Mouse (Mus musculus): ENCODE measurements at regions not wholly inside any gene's neighbourhood (a gene's known extent, or its start where the extent isn't known, plus 50 kb on each side); places are given as distances from the start of the nearest gene placed in this dataset.

DNA sequence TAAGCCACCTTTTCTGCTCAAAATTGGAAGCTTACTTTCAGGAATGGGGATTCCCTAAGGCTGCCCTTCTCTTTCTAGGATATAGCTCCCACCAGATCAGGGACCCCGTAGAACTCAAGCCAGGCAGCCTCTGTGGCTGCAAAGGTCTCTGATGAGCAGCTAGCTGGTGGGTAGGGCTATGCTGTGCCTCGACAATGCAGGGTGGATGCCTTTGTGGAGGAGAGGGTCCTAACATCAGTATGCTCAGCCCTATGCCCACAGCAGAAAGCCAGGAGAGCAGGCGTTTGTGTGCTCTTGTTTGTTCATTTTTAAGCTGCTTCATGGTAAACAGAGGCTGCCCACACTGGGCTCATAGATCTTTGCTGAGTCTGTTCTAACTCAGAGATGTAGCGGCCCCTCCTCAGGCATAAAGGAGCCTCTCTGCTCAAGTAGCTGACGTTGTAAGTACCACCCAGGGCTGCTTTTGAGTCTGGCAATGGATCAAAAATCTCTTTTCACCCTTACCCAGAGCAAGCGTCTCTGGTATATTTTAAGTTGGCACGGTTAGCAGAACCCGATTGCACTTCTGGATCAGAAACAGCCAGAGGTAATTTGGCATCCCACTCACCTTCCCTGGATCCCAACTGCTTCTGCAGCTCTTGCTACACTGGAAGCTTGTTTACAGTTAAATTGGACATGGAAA is 136.0 kb upstream of the Tab2 start:
- no peak for DNase-seq
- Histone ChIP-seq H3K4me1 (ENCODE audit: insufficient read depth) (no peaks in the 10 kb centered on the region), H3K27ac (ENCODE audit: low read depth, low read length) (no peak overlapping the region), H3K9ac (no peak overlapping the region), H3K4me3 (ENCODE audit: low read depth, low read length) (no peak overlapping the region), H3K27me3 (ENCODE audit: insufficient read depth, low read length) (no peaks in the 10 kb centered on the region), H3K36me3 (ENCODE audit: insufficient read depth) (no peaks in the 10 kb centered on the region), H3K9me3 (ENCODE audit: low read length) (no peaks in the 10 kb centered on the region), H3K4me2 (ENCODE audit: low read depth) (no peak overlapping the region)
- no peak for TF ChIP-seq CTCF (IDR thresholded peaks at IDR 0.05; ENCODE audit: low read depth)
- 31% methylated on average over 8 of the region's 8 CpGs for WGBS
- ATAC-seq = peak; percentile 34; the same call in 1 of the 2 replicates

DNA sequence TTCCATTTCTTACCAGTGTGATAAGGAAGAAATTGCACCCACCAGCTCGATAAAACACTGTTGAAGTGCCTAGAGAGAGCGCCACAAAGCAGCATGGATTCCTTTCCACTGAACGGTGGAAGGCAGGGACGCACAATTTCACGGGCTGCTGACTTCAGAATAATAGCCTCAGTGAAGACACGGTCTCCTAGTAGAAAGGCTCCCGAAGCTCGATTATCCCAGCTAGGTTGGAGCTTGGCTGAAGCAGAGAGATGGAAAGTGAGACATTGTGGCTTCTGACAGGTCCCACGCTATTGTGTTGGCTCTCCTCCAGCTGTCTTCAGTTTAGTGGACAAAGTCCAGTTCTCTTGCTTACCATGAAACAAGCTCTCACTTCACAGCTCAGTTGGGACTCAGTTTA is 133.3 kb upstream of the Tab2 start:
- TF ChIP-seq CTCF (IDR thresholded peaks at IDR 0.05; ENCODE audit: low read depth) = no peak
- Histone ChIP-seq H3K4me1 (ENCODE audit: insufficient read depth) (no peaks in the 10 kb centered on the region), H3K27ac (ENCODE audit: low read depth, low read length) (no peak overlapping the region), H3K4me3 (ENCODE audit: low read depth, low read length) (no peak overlapping the region), H3K9ac (no peak overlapping the region), H3K27me3 (ENCODE audit: insufficient read depth, low read length) (no peaks in the 10 kb centered on the region), H3K36me3 (ENCODE audit: insufficient read depth) (no peaks in the 10 kb centered on the region), H3K9me3 (ENCODE audit: low read length) (no peaks in the 10 kb centered on the region), H3K4me2 (ENCODE audit: low read depth) (no peak overlapping the region)
- ATAC-seq (no peak), DNase-seq (peak; percentile 18)
- WGBS = 6% methylated on average over 9 of the region's 9 CpGs

DNA sequence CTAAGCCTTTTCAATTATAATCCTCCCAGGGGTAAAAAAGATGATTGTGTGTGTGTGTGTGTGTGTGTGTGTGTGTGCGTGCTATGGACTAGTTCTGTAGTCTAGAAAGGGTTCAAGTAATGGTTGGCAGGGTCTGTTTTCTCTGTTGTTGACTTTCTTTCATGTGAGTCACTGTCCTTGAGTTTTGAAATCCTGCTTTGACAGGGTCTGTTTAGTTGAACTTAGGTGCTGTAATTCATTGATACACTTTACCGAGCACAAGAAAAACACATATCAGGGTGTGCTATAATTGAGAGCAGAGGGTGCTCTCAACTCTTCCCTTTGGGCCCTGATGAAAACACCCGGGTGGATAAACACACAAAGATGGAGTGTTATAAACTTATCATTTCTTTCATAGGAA is 132.7 kb upstream of the Tab2 start:
- no peaks in the 10 kb centered on the region for H3K9me3 ChIP-seq (ENCODE audit: low read length)
- H3K9ac ChIP-seq = no peak overlapping the region
- TF ChIP-seq CTCF (IDR thresholded peaks at IDR 0.05; ENCODE audit: low read depth) = no peak
- H3K4me3 ChIP-seq (ENCODE audit: low read depth, low read length) = no peak overlapping the region
- ATAC-seq (no peak), DNase-seq (no peak)
- H3K36me3 ChIP-seq (ENCODE audit: insufficient read depth) = no peaks in the 10 kb centered on the region
- no peaks in the 10 kb centered on the region for H3K27me3 ChIP-seq (ENCODE audit: insufficient read depth, low read length)
- H3K4me1 ChIP-seq (ENCODE audit: insufficient read depth) = no peaks in the 10 kb centered on the region
- H3K4me2 ChIP-seq (ENCODE audit: low read depth) = no peak overlapping the region
- no peak overlapping the region for H3K27ac ChIP-seq (ENCODE audit: low read depth, low read length)
- 66% methylated on average over 3 of the region's 3 CpGs for WGBS

DNA sequence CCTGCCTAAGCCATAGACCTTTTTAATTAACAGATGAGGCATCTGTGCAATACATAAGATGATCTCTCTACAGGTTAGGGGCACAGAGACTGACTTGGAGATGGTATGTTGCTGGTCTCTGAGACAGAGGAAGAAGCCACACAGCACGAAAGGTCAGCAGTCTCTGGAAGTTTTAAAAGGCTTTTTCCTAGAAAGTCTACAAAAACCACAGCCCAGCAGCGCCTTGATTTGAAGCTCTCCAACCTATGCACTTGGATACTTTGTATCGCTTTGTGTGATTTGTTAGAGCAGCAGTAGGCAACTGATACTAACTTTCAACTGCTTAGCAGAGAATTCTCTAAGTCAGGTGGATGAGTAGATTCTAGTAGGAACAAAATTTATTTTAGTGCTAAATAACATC is 132.3 kb upstream of the Tab2 start:
- H3K27ac ChIP-seq (ENCODE audit: low read depth, low read length) = no peak overlapping the region
- WGBS = 92% methylated on average over 3 of the region's 3 CpGs
- no peaks in the 10 kb centered on the region for H3K27me3 ChIP-seq (ENCODE audit: insufficient read depth, low read length)
- H3K36me3 ChIP-seq (ENCODE audit: insufficient read depth) = no peaks in the 10 kb centered on the region
- H3K4me1 ChIP-seq (ENCODE audit: insufficient read depth) = no peaks in the 10 kb centered on the region
- no peak overlapping the region for H3K9ac ChIP-seq
- no peak overlapping the region for H3K4me2 ChIP-seq (ENCODE audit: low read depth)
- DNase-seq (no peak), ATAC-seq (no peak)
- no peak for TF ChIP-seq CTCF (IDR thresholded peaks at IDR 0.05; ENCODE audit: low read depth)
- no peak overlapping the region for H3K4me3 ChIP-seq (ENCODE audit: low read depth, low read length)
- no peaks in the 10 kb centered on the region for H3K9me3 ChIP-seq (ENCODE audit: low read length)

DNA sequence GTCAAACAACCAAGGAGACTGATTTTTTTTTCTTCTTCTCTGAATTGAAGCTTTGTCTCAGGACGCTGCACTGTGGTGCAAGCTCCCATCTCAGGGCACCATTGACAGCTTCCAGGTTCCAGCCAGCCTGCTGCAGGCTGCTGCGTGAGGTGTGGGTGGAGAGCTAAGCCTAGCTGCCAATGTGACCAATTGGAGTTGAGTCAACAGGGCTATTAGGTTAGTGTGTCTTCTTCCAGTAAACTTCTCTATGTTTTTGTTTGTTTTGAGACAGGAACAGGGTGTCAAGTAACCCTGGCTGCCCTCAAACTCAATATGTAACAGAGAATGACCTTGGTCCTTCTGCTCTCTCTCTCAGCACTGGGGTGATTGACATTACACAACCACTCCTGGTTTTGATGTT is 131.1 kb upstream of the Tab2 start:
- no peak for TF ChIP-seq CTCF (IDR thresholded peaks at IDR 0.05; ENCODE audit: low read depth)
- no peaks in the 10 kb centered on the region for H3K27me3 ChIP-seq (ENCODE audit: insufficient read depth, low read length)
- H3K36me3 ChIP-seq (ENCODE audit: insufficient read depth) = no peaks in the 10 kb centered on the region
- DNase-seq (no peak), ATAC-seq (no peak)
- H3K9me3 ChIP-seq (ENCODE audit: low read length) = no peaks in the 10 kb centered on the region
- no peak overlapping the region for H3K9ac ChIP-seq
- WGBS = 47% methylated on average over 2 of the region's 2 CpGs
- no peak overlapping the region for H3K4me2 ChIP-seq (ENCODE audit: low read depth)
- no peaks in the 10 kb centered on the region for H3K4me1 ChIP-seq (ENCODE audit: insufficient read depth)
- H3K27ac ChIP-seq (ENCODE audit: low read depth, low read length) = no peak overlapping the region
- H3K4me3 ChIP-seq (ENCODE audit: low read depth, low read length) = no peak overlapping the region

DNA sequence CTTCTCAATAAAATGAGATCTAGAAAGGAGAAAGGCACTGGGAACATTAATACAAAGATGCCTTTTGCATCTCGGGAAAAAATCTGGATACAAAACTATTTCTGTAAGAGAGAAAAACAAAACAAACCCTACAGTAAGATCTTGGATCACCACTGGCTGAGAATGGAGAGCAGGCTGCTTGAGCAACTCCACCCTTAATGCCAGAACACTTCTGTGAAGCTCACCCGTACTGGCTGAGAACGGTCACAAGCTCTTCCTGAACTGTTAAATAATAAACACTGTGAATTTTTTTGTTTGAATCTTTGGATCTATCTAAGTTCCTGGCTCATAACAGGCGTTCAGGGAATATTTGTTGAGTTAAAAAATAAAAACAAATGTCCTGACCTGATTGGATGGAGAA is 130.4 kb upstream of the Tab2 start:
- H3K4me3 ChIP-seq (ENCODE audit: low read depth, low read length) = no peak overlapping the region
- H3K4me1 ChIP-seq (ENCODE audit: insufficient read depth) = no peaks in the 10 kb centered on the region
- DNase-seq = no peak
- no peak for ATAC-seq
- no peak for TF ChIP-seq CTCF (IDR thresholded peaks at IDR 0.05; ENCODE audit: low read depth)
- no peak overlapping the region for H3K4me2 ChIP-seq (ENCODE audit: low read depth)
- H3K9ac ChIP-seq = no peak overlapping the region
- 74% methylated on average over 4 of the region's 4 CpGs for WGBS
- no peaks in the 10 kb centered on the region for H3K9me3 ChIP-seq (ENCODE audit: low read length)
- H3K36me3 ChIP-seq (ENCODE audit: insufficient read depth) = no peaks in the 10 kb centered on the region
- no peaks in the 10 kb centered on the region for H3K27me3 ChIP-seq (ENCODE audit: insufficient read depth, low read length)
- no peak overlapping the region for H3K27ac ChIP-seq (ENCODE audit: low read depth, low read length)

DNA sequence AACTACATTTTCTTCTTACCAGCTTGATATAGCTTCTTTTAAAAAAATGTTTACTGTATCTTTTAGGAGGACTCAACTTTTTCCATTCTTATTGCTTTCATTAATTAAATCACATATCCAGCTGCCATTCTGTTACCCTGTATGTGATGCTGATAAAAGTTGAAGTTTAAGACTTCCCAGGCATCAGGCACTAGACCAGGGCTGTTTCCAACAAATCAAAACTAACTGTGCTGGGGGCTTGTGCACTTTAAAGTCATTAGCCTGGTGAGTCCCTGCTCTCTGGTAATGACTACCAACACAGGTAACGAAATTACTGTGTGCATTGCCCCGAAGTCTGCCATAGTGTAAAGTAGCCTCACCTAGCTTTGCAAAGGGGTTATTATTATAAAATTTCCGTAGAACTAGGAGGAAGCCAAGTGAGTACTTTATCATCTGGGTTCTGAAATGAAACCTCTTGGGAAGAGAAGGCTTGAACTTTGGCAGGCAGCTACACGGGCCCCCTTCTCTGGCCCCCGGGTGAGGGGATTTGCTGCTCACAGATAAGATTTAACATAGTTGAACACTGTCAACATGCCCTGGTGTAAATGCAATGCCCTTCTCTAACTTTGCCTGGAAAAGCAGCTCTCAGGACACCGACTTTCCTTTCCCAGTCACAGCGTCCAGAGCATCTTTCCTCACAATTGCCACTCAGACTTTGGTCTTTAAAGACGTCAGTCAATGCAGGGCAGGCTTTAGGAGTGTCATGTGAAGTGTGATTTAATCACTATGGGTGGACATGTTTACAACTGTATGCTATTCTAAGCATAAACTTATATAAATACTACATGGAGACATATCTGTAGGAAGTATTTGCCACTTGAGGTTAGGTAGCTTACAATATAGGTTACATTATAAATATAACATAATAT is 122.1 kb upstream of the Tab2 start:
- Histone ChIP-seq H3K27me3 (ENCODE audit: insufficient read depth, low read length) (no peaks in the 10 kb centered on the region), H3K4me3 (ENCODE audit: low read depth, low read length) (no peak overlapping the region), H3K4me2 (ENCODE audit: low read depth) (no peak overlapping the region), H3K27ac (ENCODE audit: low read depth, low read length) (no peak overlapping the region), H3K4me1 (ENCODE audit: insufficient read depth) (no peaks in the 10 kb centered on the region), H3K9me3 (ENCODE audit: low read length) (no peaks in the 10 kb centered on the region), H3K9ac (no peak overlapping the region), H3K36me3 (ENCODE audit: insufficient read depth) (no peaks in the 10 kb centered on the region)
- 80% methylated on average over 8 of the region's 8 CpGs for WGBS
- no peak for TF ChIP-seq CTCF (IDR thresholded peaks at IDR 0.05; ENCODE audit: low read depth)
- DNase-seq (no peak), ATAC-seq (no peak)
